Mouse (Mus musculus) spleen, embryonic (tissue): Measurements from ENCODE around the gene Bank1.

ENCODE experiments used
- CTCF ChIA-PET: fragments of 350-600 bp; sonication (Branson Sonifier 250); formaldehyde crosslinking; loops from one replicate; lab custom pipeline; 2022; lab: Charles Lee

Gene Bank1

DNA sequence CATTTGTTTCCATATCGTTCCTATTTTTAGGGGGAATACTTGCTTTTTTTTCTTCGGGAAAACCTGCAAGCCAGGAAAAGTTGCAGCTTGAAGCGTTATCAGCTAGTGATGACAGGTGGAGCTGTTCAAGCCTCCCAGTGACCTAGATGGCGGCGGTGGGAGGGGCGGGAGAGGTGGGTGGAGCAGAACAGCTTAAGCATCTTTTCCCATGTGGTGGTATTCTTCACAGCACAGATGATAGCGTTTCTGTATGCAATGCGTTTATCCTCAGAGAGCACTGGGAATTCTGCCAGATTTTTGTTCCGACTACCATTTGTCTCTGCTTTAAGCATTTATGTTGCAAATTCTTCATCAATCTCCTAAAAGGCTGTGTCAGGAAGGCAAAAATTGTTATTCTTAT lies 318.0 kb downstream of the Bank1 start:
- CTCF ChIA-PET, result no interaction called here

DNA sequence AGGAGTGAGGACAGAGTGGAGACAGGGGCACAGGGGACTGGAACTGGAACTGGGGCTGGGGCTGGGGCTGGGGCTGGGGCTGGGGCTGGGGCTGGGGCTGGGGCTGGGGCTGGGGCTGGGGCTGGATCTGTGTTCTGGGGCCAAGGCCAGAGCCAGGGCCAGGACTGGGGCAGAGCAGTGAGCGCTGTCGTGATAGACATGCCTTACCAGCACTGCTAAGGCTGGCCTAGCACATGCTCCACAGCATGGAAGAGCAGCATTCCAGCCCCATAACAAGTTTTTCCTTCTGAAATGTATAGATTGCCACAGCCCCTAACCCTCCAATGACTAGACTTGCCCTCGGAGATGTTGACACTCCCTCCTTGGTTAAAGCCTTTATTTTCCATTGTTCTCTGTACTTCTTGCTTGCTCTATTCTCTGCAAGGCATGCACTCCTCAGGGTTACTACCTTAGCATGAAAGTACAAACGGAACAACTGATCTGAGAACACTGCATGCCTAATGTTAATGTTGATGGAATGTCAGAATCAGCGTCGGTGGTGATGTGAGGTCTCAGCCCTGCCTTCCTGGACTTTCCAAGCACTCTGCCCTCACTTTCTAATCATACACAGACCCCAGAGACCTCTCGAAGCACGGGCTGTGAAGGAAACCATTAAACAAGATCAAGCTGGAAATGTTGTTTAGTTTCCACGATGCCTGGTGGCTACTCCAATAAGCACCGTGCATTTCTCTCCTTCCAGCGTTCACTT lies 318.6 kb downstream of the Bank1 start:
- CTCF ChIA-PET, result no interaction called here
